Mouse (Mus musculus) yolk sac, embryonic 10.5 days (tissue): ENCODE measurements around the gene Pdk2.

ENCODE experiments used
- DNase-seq: peaks from one replicate; pipeline ENCODE4 v3.0.0-alpha.2; 2017; ENCODE audit warnings: low spot score

Gene Pdk2

DNA sequence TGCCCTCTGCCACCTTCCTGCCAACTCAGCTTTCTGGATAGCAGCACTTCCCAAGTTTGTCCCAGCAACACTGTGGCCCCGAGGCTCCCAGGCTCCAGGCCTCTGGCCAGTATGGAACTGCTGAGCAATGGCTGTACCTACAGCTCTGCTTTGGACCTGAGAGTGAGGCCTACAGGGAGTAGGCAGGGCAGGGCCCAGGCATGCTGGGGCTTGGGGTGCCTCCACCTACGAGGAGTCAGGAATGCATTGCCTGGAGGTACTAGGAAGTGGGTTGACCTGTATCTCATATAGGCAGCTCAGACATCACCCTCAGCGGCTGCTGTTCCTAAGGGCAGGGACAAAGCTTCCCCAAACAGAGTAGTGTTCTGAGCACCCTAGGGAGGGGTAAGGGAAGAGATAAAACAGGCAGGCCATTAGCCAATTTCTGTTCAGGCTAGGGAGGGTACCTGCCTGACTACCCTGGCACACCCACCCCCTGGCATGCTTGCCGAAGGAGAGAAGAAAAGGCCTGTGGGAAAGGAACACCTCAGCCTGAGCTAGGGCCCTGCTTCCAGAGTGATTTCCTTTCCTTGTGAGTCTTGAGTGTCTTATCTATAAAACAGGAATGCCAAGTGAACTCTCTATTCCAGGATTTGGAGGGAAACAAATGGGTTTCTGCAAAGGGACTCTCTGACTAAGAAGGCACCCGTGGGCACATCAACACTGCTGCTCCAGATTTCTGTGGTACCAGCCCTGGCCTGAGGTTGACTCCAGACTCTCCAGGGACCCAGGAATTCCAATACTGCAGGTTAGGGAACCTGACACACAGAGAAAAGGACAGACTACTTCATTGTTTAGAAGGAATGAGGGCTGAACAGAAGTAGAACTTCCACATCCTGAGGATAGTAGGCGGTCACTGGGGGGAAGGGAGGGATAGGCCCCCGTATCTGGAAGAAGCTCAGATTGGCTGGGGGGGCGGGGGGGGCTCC, 29.3 kb upstream of the Pdk2 start:
- no peak for DNase-seq

DNA sequence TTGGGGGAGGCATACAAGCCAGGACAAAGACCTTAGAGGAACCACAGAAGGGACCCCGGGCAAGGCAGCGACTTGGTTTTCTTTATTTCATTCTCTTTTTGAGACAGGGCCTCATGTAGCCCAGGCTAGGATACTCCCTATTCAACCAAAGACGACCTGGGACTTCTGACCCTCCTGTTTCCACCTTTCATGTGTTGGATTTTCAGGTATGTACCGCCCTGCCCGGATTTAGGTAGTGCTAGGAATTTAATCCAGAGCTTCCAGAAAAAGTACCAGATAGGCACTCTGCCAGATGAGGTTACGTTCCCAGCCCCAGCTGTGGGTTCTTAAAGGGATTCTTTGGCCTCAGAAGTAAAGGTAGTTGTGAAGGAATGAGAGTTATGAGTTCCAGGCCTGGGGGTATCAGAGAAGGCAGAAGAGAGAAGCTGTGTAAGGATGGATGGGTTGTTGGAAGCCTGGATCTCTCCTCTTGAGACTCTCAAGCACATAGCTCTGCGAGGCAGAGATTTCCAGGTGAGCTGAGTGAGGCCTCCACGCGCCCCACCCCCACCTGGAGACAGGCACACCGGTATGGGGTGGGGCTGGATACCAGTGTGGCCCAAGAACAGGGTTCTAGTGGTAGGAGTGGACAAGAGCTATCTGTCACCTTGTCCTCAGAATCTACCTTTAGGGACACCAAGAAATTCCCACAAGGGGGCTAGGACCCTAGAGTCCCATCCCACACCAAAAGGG, 28.2 kb upstream of the Pdk2 start:
- DNase-seq, result no peak

DNA sequence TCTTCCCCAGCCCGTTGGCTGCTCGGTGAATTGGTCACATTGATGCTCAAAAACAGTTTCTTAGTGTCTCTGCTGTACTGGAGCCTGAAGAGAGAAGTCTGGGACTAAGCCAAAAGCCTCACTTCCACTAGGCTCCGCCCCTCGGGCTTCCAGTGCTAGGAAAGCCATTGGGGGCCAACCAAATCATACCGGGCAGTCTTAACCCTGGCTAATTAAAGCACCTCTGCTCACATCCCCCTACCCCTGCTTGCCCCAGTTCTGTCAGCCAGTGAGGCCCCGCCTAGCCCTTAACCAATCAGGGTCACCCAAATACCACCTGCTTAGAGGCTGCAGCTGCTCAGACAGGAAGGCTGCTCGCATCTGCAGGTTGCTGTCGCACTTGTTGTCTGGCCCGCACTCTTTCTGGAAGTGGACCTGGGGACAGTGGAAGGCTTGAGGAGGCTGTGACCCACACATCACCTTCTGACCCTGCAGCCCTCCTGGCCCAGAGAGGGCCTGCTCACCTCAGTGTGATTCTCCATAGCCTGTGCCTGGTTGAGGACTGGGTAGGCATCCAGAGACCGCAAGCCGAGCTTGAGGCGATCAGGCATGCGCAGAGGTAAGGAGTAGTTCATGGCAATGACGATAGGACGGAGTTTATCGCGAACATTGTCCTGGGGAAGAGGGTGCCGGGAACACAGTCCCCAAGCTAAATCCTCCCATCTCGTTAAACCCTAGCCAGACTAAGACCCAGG, 15.8 kb upstream of the Pdk2 start:
- DNase-seq, result no peak

DNA sequence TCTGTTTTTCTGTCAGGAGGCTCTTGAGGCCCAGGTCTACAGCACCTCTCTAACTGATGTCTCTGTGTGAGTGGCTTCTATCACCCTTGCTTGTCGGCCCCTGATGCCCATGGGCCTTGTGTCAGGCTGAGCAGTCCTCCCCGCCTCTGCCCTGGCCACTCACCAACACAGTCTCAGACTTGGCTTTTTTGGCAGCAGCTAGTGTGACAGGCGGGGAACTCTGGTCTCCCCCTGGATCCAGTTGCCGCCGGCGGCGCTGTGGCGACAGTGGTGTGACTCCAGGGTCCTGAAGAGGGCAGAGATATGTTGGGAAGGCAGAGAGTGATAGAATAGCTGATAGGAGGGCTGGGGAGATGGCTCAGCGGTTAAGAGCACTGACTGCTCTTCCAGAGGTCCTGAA, 11.9 kb upstream of the Pdk2 start:
- DNase-seq, result no peak

DNA sequence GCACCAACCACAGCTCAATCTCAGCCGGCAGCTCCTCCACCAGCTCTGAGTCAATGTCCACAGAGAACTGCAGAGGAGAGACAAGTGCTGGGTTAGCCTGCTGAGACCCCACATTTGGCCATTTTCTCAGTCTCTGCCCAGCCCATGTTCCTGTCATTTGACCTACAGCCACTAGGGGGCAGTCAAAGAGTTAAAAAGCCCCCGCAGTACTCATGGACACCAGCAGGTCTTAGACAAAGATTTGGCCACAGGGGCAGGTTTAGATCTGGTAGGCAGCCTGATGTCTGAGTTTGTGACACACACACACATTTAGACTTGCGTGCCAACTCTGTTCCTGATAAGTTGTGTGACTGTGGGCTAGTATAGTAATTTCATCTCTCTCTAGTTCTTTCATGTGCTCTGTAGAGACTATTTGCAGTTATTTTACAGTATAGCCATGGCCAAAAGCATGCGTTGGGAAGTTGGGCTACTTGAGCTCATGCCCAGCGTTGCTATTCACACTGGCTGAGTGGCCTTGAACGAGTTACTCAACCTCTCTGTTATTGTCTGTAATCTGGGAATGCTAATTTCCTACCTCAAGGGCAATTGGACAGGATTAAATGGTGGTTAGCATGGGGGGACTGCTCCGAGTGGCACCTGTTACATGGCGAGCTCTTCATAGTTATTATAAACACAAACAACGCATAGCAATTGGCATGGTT, 6.0 kb upstream of the Pdk2 start:
- DNase-seq, result peak; percentile 47

DNA sequence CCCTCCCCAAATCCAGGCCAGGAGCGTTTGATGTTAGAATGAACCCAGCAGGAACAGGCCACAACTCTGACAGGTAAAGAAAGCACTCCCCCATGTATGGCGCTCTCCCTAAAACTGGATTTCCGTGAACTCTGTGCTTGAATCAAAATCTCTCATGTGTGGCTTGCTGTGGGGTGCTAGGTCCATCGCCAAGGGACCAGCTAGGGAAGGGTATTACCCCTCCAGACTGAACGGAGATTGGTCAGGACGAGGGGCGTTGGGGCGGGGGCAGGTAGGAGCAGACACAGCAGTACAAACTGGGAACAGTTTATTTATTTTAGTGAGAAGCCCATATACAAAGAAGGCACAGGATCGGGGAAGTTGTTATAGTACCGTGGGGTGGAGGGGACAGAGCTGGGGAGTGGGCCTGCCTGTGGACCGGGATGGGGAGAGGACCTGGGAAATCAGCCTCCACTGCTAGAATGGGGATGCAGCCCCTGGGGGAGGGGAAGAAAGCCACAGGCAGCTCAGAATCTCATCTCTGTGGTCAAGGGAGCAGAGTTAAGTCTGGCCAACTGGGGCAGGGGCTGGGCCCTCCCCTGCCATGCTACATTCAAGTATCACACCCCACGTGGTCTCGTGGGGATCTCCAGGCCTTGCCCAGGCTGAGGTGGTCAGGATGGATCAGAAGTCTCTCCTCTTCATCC, 3.2 kb upstream of the Pdk2 start:
- DNase-seq, result no peak

DNA sequence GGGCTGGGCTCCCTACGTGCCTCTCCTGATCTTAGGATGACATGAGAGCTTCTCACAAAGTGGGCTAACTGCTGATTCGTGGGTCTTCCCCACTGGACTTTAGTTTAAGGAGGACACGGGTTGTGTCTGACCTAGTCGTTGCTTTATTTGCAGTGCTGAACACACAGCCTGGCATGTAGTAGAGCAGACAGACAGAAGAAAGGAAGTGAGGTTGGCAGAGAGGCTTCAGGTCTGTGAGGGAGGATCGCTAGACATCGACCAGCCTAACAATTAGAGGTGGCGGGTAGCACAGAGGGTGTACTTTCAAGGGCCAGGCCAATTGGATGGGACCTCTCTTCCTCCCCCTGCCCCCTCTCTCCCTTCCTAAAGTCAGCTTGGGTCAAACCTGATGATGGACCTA, 2.5 kb upstream of the Pdk2 start:
- DNase-seq, result no peak

DNA sequence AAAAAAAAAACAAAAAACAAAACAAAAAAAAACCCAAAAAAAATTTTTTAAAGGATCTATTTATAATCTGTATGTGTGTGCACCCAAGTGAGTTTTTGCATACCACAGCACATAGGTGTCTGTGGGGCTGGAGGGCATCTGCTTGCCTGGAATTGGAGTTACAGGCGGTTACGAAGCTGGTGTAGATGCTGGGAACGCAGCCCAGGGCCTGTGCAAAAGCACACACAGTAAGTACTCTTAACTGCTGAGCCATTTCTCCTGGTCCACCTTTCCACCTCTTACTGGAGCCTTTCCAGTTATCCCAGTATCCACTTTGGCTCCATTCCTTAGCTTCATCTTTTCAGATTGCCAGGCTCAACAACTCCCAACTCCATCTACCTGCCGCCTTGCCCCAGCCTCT, 1.9 kb upstream of the Pdk2 start:
- DNase-seq, result no peak

DNA sequence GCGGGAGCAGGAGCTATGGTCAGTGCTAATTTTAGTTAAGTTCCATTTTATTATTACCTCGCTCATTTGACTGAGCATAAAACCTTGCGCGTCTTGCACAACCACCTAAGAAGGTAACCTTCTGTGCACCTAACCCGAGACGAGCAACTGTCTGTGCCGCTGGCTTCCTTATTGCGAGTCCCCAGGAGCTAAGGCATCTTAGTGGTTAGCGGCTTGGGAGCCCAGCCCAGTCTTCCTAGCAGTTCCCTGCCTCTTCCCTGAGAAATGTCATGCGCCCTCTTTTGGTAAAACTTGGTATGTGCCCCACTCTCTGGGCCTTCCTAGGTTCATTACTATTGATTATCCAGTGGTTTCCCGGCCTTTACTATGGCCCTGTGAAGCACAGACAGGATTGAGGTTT, 942 bp upstream of the Pdk2 start:
- DNase-seq, result peak; percentile 77

DNA sequence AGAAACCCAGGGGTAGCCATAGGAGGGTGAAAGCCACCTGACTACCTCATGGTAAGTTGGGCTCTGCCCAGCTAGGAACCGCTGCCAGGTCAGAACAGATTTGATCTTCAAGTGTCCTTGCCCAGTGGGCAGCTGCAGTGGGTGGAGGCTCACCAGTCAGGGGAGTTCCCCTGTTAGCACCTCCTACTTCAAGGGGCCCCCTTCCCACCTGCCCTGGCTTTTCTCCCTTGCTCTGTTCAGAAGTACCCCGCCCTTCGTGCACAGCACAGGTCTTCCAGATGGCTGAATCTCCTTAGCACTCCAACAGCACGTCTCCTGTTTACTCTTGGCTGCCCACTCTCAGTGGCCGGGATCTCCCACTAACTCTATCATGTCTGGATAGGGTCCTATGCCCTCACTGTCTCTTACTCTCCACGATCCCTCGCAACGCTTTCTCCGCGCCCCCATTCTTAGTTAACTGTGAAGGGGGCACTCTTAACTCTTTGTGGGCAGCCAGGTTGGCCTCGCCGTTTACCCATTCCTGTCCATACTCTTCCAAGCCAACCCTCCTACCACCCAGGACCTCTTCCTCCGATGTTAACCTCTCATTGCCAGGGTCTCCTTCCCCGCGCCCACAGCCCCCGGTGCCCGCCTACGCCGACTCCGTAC, 539 bp downstream of the Pdk2 start:
- no peak for DNase-seq

DNA sequence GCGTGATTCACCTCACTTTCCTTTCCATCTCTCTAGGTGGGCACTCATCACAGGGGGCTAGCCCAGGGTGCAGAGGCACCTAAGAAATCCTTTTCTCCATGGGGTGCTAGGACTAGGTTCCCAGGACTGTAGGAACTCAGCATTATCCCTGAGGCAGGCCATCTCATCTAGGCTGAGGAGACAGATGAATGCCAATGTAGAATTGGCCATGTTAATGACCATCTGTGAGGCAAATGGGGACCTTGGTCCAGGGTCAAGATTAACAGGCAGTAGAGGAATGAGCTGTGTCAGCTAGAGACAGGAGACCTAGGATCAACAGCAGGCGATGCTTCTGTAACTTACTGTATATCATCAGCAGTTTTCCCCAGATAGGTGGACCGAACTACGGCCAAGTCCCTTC, 1.4 kb downstream of the Pdk2 start:
- DNase-seq, result no peak

DNA sequence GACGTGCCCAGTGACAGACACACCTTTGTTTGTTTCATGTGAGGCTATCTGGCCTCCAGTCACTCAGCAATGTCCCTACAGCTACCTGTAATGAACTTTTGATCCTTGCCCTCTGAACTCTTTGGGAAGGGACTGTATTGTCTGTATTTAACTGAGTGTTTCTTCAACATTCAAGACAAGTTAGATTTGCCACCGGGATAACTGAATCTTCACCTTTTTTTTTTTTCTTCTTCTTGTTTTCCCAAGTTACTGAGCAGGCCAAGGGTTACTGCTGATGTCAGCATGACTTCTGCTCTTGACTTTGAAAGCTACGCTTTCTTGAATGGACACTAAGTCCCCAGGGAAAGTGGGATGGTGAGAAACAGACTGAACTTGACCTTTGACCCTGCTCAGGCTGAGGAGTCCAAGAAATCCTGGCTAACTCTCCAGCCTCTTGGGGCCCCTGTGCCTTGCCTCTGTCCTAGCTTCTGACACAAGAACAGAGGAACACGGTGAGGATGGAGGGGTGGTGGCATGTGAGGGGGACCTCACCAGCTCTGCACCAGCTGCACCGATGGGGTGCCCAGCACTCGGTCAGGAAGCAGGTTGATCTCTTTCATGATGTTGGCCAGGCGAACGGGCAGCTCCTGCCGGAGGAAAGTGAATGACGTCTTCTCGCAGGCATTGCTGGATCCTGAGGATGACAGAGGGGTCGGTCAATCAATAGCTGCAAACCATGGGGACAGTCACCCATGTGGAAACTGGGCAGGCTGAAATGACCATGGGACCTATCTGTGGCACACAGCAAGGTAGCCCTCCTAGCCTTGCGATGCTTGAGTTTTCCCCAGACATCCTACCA, 2.1 kb downstream of the Pdk2 start:
- peak; percentile 66 for DNase-seq

DNA sequence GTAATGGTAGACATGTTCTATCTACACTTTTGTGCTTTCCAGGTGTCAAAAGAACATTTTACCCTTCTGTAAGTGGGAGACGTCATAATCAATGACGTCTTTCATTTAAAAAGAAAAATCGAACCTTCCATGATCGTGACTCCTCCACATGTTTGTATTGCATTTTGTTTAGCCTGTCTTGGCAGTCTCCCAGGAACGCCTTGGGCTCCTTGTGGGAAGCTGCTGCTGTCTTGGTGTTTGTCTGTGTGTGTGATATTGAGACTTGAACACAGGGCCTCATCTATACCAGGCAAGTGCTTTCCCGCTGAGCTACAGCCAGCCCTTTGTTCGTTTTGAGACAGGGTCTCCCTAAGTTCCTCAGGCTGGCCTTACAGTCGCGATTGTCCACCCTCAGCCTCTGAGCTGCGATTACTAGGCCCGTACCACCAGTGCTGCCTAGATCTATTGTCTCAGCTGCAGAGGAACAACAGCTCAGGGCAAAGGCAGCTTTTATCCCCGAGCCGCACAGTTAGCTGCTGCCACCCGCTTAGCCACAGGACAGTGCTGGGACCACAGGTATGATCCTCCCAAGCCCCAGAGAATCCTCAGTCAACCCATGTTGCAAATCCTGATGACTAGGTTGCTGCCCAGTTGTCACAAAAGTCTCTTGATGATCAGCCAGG, 2.9 kb downstream of the Pdk2 start:
- no peak for DNase-seq

DNA sequence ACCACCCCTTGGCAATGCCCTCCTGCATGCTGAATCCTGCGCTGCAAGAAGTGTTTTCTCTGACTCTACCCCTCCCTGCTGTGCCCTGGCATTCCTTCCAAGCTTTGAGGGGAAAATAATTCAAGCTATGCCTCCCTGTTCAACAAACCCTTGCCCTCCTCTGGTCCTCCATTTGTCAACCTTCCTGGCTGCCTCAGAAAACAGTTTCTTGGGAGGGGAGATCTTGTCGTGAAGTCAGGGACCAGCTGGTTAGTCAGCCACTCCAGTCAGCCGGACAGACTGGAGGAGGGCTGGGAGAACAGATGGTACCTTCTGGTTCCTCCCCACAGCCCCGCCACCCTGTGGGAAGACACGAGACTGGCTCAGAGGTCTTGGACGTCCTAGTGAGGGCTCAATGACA, 3.8 kb downstream of the Pdk2 start:
- DNase-seq, result no peak

DNA sequence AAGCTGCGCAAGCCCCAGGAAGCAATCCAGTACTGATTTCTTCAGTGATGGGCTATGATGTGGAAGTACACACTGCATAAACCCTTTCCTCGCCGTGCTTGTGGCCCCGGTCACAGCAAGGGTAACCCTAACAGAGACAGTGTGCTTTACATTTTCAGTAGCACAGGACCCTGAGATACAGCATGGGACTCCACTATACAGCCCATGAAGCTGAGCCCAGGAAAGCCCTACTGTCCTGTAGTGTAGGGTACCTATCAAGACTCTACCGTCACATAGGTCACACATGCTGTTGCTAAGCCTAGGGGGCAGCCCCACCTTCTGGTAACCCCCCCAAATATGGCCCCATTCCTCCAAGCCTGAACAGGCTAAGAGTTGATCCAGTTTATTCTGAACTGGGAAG, 4.6 kb downstream of the Pdk2 start:
- no peak for DNase-seq

DNA sequence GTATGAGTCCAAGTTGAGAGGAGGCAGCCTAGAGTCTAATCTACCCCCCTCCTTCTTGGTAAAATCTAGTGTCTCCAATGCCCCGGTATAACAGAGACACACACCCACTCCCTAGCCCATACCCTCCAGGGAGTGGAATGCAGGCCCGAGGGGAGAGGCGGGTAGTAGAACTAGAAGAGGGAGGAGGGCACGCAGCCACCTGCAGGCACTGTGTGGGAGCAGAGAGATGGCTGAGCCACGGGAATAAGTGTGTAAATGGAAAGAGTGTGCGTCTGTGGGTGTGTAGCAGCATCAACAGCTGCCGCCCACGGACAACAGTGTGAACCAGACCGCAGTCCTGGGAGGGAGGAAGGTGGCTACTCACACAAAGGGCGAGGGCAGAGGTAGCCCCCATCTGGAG, 6.3 kb downstream of the Pdk2 start:
- no peak for DNase-seq

DNA sequence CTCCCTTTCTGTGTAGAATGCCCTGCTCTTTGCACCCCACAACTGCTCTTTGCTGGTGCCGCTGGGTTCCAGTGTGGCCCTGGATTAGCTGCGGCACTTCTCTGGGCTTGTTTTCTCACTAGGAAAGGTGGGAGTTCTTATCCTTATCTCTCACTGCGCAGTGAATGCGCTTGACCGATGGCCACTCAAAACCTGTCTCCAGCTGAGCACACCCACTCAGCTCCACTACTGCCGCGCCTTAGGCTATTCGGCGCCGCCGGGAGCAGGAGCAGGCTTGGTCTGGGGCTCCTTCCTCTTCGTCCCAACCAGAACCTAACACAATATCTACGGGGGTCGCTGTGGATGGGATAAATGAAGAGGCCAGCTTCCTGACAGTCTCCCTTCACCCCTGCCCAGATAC, 7.5 kb downstream of the Pdk2 start:
- no peak for DNase-seq

DNA sequence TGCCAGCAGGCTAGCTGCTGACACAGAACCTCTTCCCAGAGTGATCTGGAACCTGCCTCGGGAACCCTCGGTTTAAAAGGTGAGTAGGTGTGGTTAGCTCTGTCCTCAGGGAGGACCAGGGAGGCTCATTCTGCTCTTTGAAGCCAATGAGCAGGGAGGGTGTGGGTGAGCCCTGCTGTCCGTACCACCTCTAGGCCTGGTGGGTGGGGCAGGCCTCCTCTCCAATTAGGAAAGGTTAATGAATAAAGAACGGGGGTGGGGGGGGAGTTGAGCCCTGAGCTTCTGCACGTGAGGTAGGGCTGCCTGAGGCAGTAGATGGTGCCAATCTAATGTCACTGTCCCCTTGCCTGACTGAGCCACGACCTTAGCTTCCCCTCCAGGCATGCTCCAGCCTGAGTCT, 8.2 kb downstream of the Pdk2 start:
- DNase-seq, result no peak

DNA sequence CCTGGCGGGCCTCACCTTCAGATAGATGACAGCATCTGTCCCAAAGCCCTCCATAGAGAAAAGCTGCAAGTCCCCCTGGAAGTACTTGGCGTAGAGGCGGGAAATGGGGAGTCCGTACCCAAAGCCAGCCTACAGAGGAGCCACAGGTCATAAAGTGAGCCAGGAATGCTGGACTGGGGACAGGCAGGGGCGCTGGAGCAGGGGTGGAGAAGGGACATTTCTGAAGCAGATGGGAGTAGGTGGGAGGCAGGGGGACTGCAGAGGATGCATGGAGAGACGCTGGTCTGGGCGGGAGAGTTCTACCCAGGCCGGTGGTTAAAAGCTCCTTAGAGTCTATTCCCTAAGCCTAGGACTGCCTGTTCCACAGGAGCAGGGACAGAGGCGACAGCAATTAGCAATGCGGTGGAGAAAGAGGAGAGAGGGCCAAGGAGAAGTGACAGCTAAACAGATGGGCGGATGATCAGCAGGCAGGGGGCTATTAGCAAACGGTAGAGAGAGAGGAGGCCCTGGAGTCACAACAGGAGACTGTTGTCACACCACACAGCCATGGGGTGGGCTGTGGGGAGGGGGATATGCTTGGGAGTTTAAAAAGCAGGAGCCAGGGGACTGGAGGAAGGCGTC, 13.2 kb downstream of the Pdk2 start:
- no peak for DNase-seq
